Mouse (Mus musculus) midbrain, embryonic 16.5 days (tissue): Measurements from ENCODE around the gene Rundc1. TPM values are rescaled to one million over a fixed set of nuclear protein-coding genes. Genes with fewer than 3 reads are reported as not detected.

Experiments used
- ATAC-seq: fragments of 200-750 bp; cut with Nextera tagmentation; 2 replicates; pipeline ENCODE4 v1.8.0; 2017; ENCODE audit warnings: moderate TSS enrichment
- H3K27ac ChIP-seq: fragments of 300-500 bp; sonication (generic); 2 replicates; pipeline ENCODE4 v1.5.1; 2014; ENCODE audit warnings: mild to moderate bottlenecking, low read length, mixed read lengths
- H3K27me3 ChIP-seq: fragments of 300-500 bp; sonication (generic); 2 replicates; pipeline ENCODE4 v1.6.1; 2014; ENCODE audit warnings: low read depth, low read length, mixed read lengths; ENCODE audit not compliant: control insufficient read depth, insufficient read depth
- H3K36me3 ChIP-seq: fragments of 300-500 bp; sonication (generic); 2 replicates; pipeline ENCODE4 v1.6.1; 2014; ENCODE audit warnings: mild to moderate bottlenecking, low read length, moderate library complexity, mixed read lengths; ENCODE audit not compliant: control insufficient read depth, insufficient read depth
- H3K4me1 ChIP-seq: fragments of 300-500 bp; sonication (generic); 2 replicates; pipeline ENCODE4 v1.6.1; 2014; ENCODE audit warnings: mild to moderate bottlenecking, low read length, mixed read lengths; ENCODE audit not compliant: control insufficient read depth, insufficient read depth
- H3K4me2 ChIP-seq: fragments of 300-500 bp; sonication (generic); 2 replicates; pipeline ENCODE4 v1.6.1; 2014; ENCODE audit warnings: mild to moderate bottlenecking, low read length, mixed read lengths
- H3K4me3 ChIP-seq: fragments of 300-500 bp; sonication (generic); 2 replicates; pipeline ENCODE4 v1.5.1; 2014; ENCODE audit warnings: low read depth, mild to moderate bottlenecking, low read length, moderate library complexity, mixed read lengths
- H3K9ac ChIP-seq: fragments of 300-500 bp; sonication (generic); 2 replicates; pipeline ENCODE4 v1.6.1; 2014; ENCODE audit warnings: low read depth, low read length, mixed read lengths
- H3K9me3 ChIP-seq: fragments of 300-500 bp; sonication (generic); replicated peaks from 2 replicates; pipeline ENCODE4 v1.6.1; 2014; ENCODE audit warnings: mild to moderate bottlenecking, low read length, mixed read lengths; ENCODE audit not compliant: control insufficient read depth, poor library complexity, severe bottlenecking
- WGBS: fragments of 180-500 bp; shearing (Covaris S2); extraction: QIAGEN DNeasy Blood & Tissue Kit; methylation state at CpG from one replicate; pipeline ENCODE4 v1.1.7; 2014; 5-methylcytosine and 5-hydroxymethylcytosine counted together
- polyA plus RNA-seq: library from polyadenylated mRNA; unstranded; fragments of >200 nt; fragmentation: Nextera tagmentation; extraction: Ambion mirVana; gene quantifications from 2 replicates; pipeline ENCODE4 v1.2.1, GENCODE M21; 2015

The Rundc1 gene
- polyA plus RNA-seq, 1 experiment from 2014 or later, result 32.6 TPM

- 54% methylated on average over 6 of the region's 6 CpGs for WGBS
- no peaks in the 10 kb centered on the region for H3K36me3 ChIP-seq
- H3K9ac ChIP-seq, result no peak overlapping the region
- H3K27ac ChIP-seq, result no peak overlapping the region
- no peaks in the 10 kb centered on the region for H3K9me3 ChIP-seq
- no peak overlapping the region for H3K4me3 ChIP-seq
- ATAC-seq, result no peak
- no peaks in the 10 kb centered on the region for H3K27me3 ChIP-seq
- H3K4me1 ChIP-seq, result peaks cover 10% of the 10 kb centered on the region
- H3K4me2 ChIP-seq, result no peak overlapping the region
Observed at GRCm38 (mm10) chr11:101418991-101419390, 5.9 kb upstream of the Rundc1 start.

GRCm38 (mm10) chr11:101419610-101420009, 5.3 kb upstream of the Rundc1 start:
- Histone ChIP-seq H3K4me3 (no peak overlapping the region), H3K27ac (no peak overlapping the region), H3K36me3 (no peaks in the 10 kb centered on the region), H3K4me2 (no peak overlapping the region), H3K9me3 (no peaks in the 10 kb centered on the region), H3K9ac (no peak overlapping the region), H3K27me3 (no peaks in the 10 kb centered on the region), H3K4me1 (peaks cover 16% of the 10 kb centered on the region)
- WGBS, result 22% methylated on average over 3 of the region's 3 CpGs
- ATAC-seq, result no peak

GRCm38 (mm10) chr11:101420148-101420547, 4.7 kb upstream of the Rundc1 start:
- Histone ChIP-seq H3K27me3 (no peaks in the 10 kb centered on the region), H3K9me3 (no peaks in the 10 kb centered on the region), H3K36me3 (no peaks in the 10 kb centered on the region), H3K27ac (no peak overlapping the region), H3K4me3 (no peak overlapping the region), H3K9ac (no peak overlapping the region), H3K4me1 (peaks cover 16% of the 10 kb centered on the region), H3K4me2 (no peak overlapping the region)
- ATAC-seq, result no peak
- WGBS, result 90% methylated on average over 5 of the region's 5 CpGs

- ATAC-seq, result peak; percentile 52
- peaks cover 2% of the 10 kb centered on the region; the same call in 1 of the 2 replicates for H3K36me3 ChIP-seq
- peak within 1 kb of the TSS; percentile 82 for H3K9ac ChIP-seq
- H3K4me2 ChIP-seq, result peak within 1 kb of the TSS; percentile 90
- H3K27ac ChIP-seq, result peak within 1 kb of the TSS; percentile 90
- H3K27me3 ChIP-seq, result no peaks in the 10 kb centered on the region
- peak within 1 kb of the TSS; percentile 77 for H3K4me3 ChIP-seq
- WGBS, result 6% methylated on average over 23 of the region's 23 CpGs
- H3K9me3 ChIP-seq, result no peaks in the 10 kb centered on the region
- H3K4me1 ChIP-seq, result peaks cover 27% of the 10 kb centered on the region
Observed at GRCm38 (mm10) chr11:101424105-101424851, 607 bp upstream of the Rundc1 start, which contains the start of gene Gm27029. Gm27029 (minus strand) TSS chr11:101424796.

GRCm38 (mm10) chr11:101426165-101426564, 1.3 kb downstream of the Rundc1 start:
- no peak for ATAC-seq
- 61% methylated on average over 8 of the region's 8 CpGs for WGBS

GRCm38 (mm10) chr11:101431327-101431726, 6.4 kb downstream of the Rundc1 start:
- H3K27me3 ChIP-seq, result no peaks in the 10 kb centered on the region
- no peak overlapping the region for H3K9ac ChIP-seq
- no peak overlapping the region for H3K4me3 ChIP-seq
- peaks cover 48% of the 10 kb centered on the region for H3K36me3 ChIP-seq
- no peak for ATAC-seq
- no peak overlapping the region for H3K27ac ChIP-seq
- H3K4me2 ChIP-seq, result no peak overlapping the region
- H3K9me3 ChIP-seq, result no peaks in the 10 kb centered on the region
- WGBS, result 91% methylated on average over 9 of the region's 9 CpGs
- H3K4me1 ChIP-seq, result peaks cover 11% of the 10 kb centered on the region

More at GRCm38 (mm10) chr11:101426165-101426564, 1.3 kb downstream of the Rundc1 start:
- peaks cover 18% of the 10 kb centered on the region for H3K36me3 ChIP-seq
- peak overlapping the region; percentile 90 for H3K4me2 ChIP-seq
- H3K4me1 ChIP-seq, result peaks cover 27% of the 10 kb centered on the region
- no peak overlapping the region for H3K27ac ChIP-seq
- H3K9me3 ChIP-seq, result no peaks in the 10 kb centered on the region
- H3K27me3 ChIP-seq, result no peaks in the 10 kb centered on the region
- H3K4me3 ChIP-seq, result peak overlapping the region; percentile 77
- H3K9ac ChIP-seq, result peak overlapping the region; percentile 82

- Histone ChIP-seq H3K36me3 (peaks cover 48% of the 10 kb centered on the region), H3K4me1 (no peaks in the 10 kb centered on the region), H3K4me3 (no peak overlapping the region), H3K27ac (no peak overlapping the region), H3K9ac (no peak overlapping the region), H3K9me3 (no peaks in the 10 kb centered on the region), H3K4me2 (no peak overlapping the region), H3K27me3 (no peaks in the 10 kb centered on the region)
- WGBS, result 92% methylated on average over 13 of the region's 13 CpGs
- no peak for ATAC-seq
Observed at GRCm38 (mm10) chr11:101433396-101433795, 8.5 kb downstream of the Rundc1 start.

GRCm38 (mm10) chr11:101435831-101436230, 10.9 kb downstream of the Rundc1 start:
- no peak for ATAC-seq
- no peak overlapping the region for H3K27ac ChIP-seq
- H3K36me3 ChIP-seq, result peaks cover 33% of the 10 kb centered on the region
- no peaks in the 10 kb centered on the region for H3K4me1 ChIP-seq
- H3K27me3 ChIP-seq, result no peaks in the 10 kb centered on the region
- no peak overlapping the region for H3K9ac ChIP-seq
- H3K4me2 ChIP-seq, result no peak overlapping the region
- no peaks in the 10 kb centered on the region for H3K9me3 ChIP-seq
- no peak overlapping the region for H3K4me3 ChIP-seq
- WGBS, result 83% methylated on average over 4 of the region's 4 CpGs

GRCm38 (mm10) chr11:101436916-101437315, 12.0 kb downstream of the Rundc1 start:
- Histone ChIP-seq H3K4me1 (no peaks in the 10 kb centered on the region), H3K27ac (no peak overlapping the region), H3K4me3 (no peak overlapping the region), H3K36me3 (peaks cover 27% of the 10 kb centered on the region), H3K9ac (no peak overlapping the region), H3K9me3 (no peaks in the 10 kb centered on the region), H3K4me2 (no peak overlapping the region), H3K27me3 (no peaks in the 10 kb centered on the region)
- ATAC-seq, result no peak
- WGBS, result 30% methylated on average over 4 of the region's 4 CpGs
